Mouse (Mus musculus): Measurements from ENCODE around the gene Krt33b.

- TF ChIP-seq CTCF (conservative IDR thresholded peaks at IDR 0.05; ENCODE audit: low read length), result no peak
- TF ChIP-seq NANOG (IDR thresholded peaks at IDR 0.05; ENCODE audit: borderline replicate concordance, low read length), result no peak
- no peak for TF ChIP-seq POU5F1 (IDR thresholded peaks at IDR 0.05; ENCODE audit: borderline replicate concordance, low read length)
Observed at GRCm38 (mm10) chr11:100010682-100011081, 19.0 kb downstream of the Krt33b start.
